Mouse (Mus musculus) midbrain, embryonic 14.5 days (tissue): Measurements from ENCODE around the gene Os9. TPM values are rescaled to one million over a fixed set of nuclear protein-coding genes. Genes with fewer than 3 reads are reported as not detected.

ENCODE experiments used
- ATAC-seq: fragments of 200-750 bp; cut with Nextera tagmentation; 2 replicates; pipeline ENCODE4 v1.8.0; 2017; ENCODE audit warnings: moderate number of reproducible peaks, moderate library complexity; ENCODE audit not compliant: low FRiP score, low TSS enrichment
- DNase-seq: peaks from one replicate; pipeline ENCODE4 v3.0.0-alpha.2; 2015
- H3K27ac ChIP-seq: fragments of 300-500 bp; sonication (generic); replicated peaks from 2 replicates; pipeline ENCODE4 v1.5.1; 2014; ENCODE audit warnings: mild to moderate bottlenecking, low read depth, low read length, moderate library complexity
- H3K27me3 ChIP-seq: fragments of 300-500 bp; sonication (generic); 2 replicates; pipeline ENCODE4 v1.6.1; 2014; ENCODE audit warnings: low read length, control low read depth, mixed read lengths; ENCODE audit not compliant: control insufficient read depth, insufficient read depth
- H3K36me3 ChIP-seq: fragments of 300-500 bp; sonication (generic); 2 replicates; pipeline ENCODE4 v1.6.1; 2014; ENCODE audit warnings: low read length, control low read depth; ENCODE audit not compliant: control insufficient read depth, insufficient read depth
- H3K4me1 ChIP-seq: fragments of 300-500 bp; sonication (generic); 2 replicates; pipeline ENCODE4 v1.6.1; 2014; ENCODE audit warnings: mild to moderate bottlenecking, antibody characterized with exemption, low read length, control low read depth; ENCODE audit not compliant: control insufficient read depth, insufficient read depth
- H3K4me2 ChIP-seq: fragments of 300-500 bp; sonication (generic); 2 replicates; pipeline ENCODE4 v1.6.1; 2014; ENCODE audit warnings: mild to moderate bottlenecking, low read length, moderate library complexity
- H3K4me3 ChIP-seq: fragments of 300-500 bp; sonication (generic); replicated peaks from 2 replicates; pipeline ENCODE4 v1.5.1; 2014; ENCODE audit warnings: low read depth, low read length
- H3K9ac ChIP-seq: fragments of 300-500 bp; sonication (generic); replicated peaks from 2 replicates; pipeline ENCODE4 v1.6.1; 2014; ENCODE audit warnings: mild to moderate bottlenecking, low read length, moderate library complexity
- H3K9me3 ChIP-seq: fragments of 300-500 bp; sonication (generic); 2 replicates; pipeline ENCODE4 v1.6.1; 2016; ENCODE audit warnings: low read length, control low read depth, mixed read lengths; ENCODE audit not compliant: control insufficient read depth
- WGBS: fragments of 180-500 bp; shearing (Covaris S2); extraction: QIAGEN DNeasy Blood & Tissue Kit; methylation state at CpG from one replicate; pipeline ENCODE4 v1.1.7; 2014; 5-methylcytosine and 5-hydroxymethylcytosine counted together
- polyA plus RNA-seq: library from polyadenylated mRNA; unstranded; fragments of >200 nt; fragmentation: Nextera tagmentation; extraction: Ambion mirVana; gene quantifications from 2 replicates; pipeline ENCODE4 v1.2.1, GENCODE M21; 2014

Os9 gene
- polyA plus RNA-seq, 1 experiment from 2014 or later: 82.1 TPM

GRCm38 (mm10) chr10:127070190-127071121 is 50.5 kb downstream of the Os9 start, which contains the start of gene Tspan31:
Tspan31 (minus strand) TSS chr10:127070264.
- H3K27me3 ChIP-seq: no peaks in the 10 kb centered on the region
- peak within 1 kb of the TSS; percentile 95 for H3K4me2 ChIP-seq
- peak within 1 kb of the TSS; percentile 74 for H3K9ac ChIP-seq
- peaks cover 30% of the 10 kb centered on the region for H3K36me3 ChIP-seq
- WGBS: 2% methylated on average over 36 of the region's 36 CpGs
- H3K4me3 ChIP-seq: peak within 1 kb of the TSS; percentile 54
- ATAC-seq (peak; percentile 91), DNase-seq (peak; percentile 97)
- peak within 1 kb of the TSS; percentile 85 for H3K27ac ChIP-seq
- no peaks in the 10 kb centered on the region for H3K9me3 ChIP-seq
- H3K4me1 ChIP-seq: peaks cover 14% of the 10 kb centered on the region

GRCm38 (mm10) chr10:127069281-127070189 is 51.4 kb downstream of the Os9 start:
- Histone ChIP-seq H3K9me3 (no peaks in the 10 kb centered on the region), H3K4me1 (peaks cover 20% of the 10 kb centered on the region), H3K27ac (peak overlapping the region; percentile 85), H3K27me3 (no peaks in the 10 kb centered on the region), H3K4me2 (peak overlapping the region; percentile 95), H3K9ac (peak overlapping the region; percentile 74), H3K4me3 (peak overlapping the region; percentile 54), H3K36me3 (peaks cover 38% of the 10 kb centered on the region)
- ATAC-seq: peak; percentile 82
- peak; percentile 89 for DNase-seq
- 6% methylated on average over 30 of the region's 30 CpGs for WGBS

GRCm38 (mm10) chr10:127068360-127069038 is 52.4 kb downstream of the Os9 start:
- peak overlapping the region; percentile 74 for H3K9ac ChIP-seq
- H3K9me3 ChIP-seq: no peaks in the 10 kb centered on the region
- peak overlapping the region; percentile 54 for H3K4me3 ChIP-seq
- peak overlapping the region; percentile 85 for H3K27ac ChIP-seq
- H3K4me1 ChIP-seq: peaks cover 20% of the 10 kb centered on the region
- WGBS: 81% methylated on average over 9 of the region's 9 CpGs
- ATAC-seq (no peak), DNase-seq (no peak)
- H3K4me2 ChIP-seq: peak overlapping the region; percentile 95
- H3K27me3 ChIP-seq: no peaks in the 10 kb centered on the region
- H3K36me3 ChIP-seq: peaks cover 38% of the 10 kb centered on the region

GRCm38 (mm10) chr10:127066519-127067018 is 54.4 kb downstream of the Os9 start:
- DNase-seq: no peak
- Histone ChIP-seq H3K9ac (no peak overlapping the region), H3K4me3 (peak overlapping the region; percentile 9; the same call in 1 of the 2 replicates), H3K4me1 (peaks cover 31% of the 10 kb centered on the region), H3K4me2 (no peak overlapping the region), H3K27me3 (no peaks in the 10 kb centered on the region), H3K9me3 (no peaks in the 10 kb centered on the region), H3K27ac (no peak overlapping the region), H3K36me3 (peaks cover 38% of the 10 kb centered on the region)
- WGBS: 90% methylated on average over 14 of the region's 14 CpGs
- ATAC-seq: no peak

GRCm38 (mm10) chr10:127065981-127066380 is 55.0 kb downstream of the Os9 start:
- WGBS: 88% methylated on average over 9 of the region's 9 CpGs
- peaks cover 29% of the 10 kb centered on the region for H3K4me1 ChIP-seq
- DNase-seq: no peak
- H3K27ac ChIP-seq: no peak overlapping the region
- no peak overlapping the region for H3K9ac ChIP-seq
- H3K27me3 ChIP-seq: no peaks in the 10 kb centered on the region
- H3K4me3 ChIP-seq: no peak overlapping the region
- peaks cover 38% of the 10 kb centered on the region for H3K36me3 ChIP-seq
- no peaks in the 10 kb centered on the region for H3K9me3 ChIP-seq
- no peak overlapping the region for H3K4me2 ChIP-seq
- no peak for ATAC-seq

DNA sequence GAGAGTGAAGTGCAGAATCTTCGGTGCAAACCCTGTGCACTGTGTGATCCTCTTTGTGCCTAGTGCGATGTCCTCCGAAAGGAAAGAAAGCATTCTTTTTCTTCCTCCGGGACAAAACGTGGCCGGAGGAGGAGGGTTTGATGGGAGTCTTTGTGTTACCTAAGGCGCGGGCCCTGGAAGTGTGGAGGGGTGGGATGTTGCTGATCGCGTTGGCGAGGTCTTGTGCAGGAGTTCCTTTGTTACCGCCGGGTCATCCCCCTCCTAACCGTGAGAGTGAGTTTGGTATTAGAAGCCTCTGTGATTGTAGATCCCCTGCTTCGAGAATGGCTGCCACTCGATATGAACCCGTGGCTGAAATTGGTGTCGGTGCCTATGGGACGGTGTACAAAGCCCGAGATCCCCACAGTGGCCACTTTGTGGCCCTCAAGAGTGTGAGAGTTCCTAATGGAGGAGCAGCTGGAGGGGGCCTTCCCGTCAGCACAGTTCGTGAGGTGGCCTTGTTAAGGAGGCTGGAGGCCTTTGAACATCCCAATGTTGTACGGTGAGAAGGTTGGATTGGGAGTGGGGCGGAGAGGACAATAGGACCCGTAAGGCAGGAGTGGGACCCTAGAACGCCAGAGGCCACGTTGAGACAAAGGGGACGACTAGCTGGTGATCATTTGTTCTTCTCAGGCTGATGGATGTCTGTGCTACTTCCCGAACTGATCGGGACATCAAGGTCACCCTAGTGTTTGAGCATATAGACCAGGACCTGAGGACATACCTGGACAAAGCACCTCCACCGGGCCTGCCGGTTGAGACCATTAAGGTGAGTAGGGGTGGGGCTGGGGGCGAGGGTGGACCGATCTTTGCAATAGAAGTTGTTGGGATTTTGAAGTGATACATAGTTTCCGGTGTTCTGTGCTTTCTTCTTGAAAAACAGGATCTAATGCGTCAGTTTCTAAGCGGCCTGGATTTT is 56.7 kb downstream of the Os9 start:
- H3K4me2 ChIP-seq: peak overlapping the region; percentile 82
- ATAC-seq: peak; percentile 5; the same call in 1 of the 2 replicates
- DNase-seq: peak; percentile 60
- 13% methylated on average over 37 of the region's 37 CpGs for WGBS
- peak overlapping the region; percentile 95 for H3K9ac ChIP-seq
- peak overlapping the region; percentile 78 for H3K4me3 ChIP-seq
- peak overlapping the region; percentile 93 for H3K27ac ChIP-seq
- H3K27me3 ChIP-seq: no peaks in the 10 kb centered on the region
- H3K9me3 ChIP-seq: no peaks in the 10 kb centered on the region
- H3K4me1 ChIP-seq: peaks cover 27% of the 10 kb centered on the region; the same call in 1 of the 2 replicates
- peaks cover 38% of the 10 kb centered on the region for H3K36me3 ChIP-seq

GRCm38 (mm10) chr10:127063239-127063872 is 57.6 kb downstream of the Os9 start, which contains the start of gene Cdk4:
Cdk4 (plus strand) TSS chr10:127063534.
- under 1% methylated on average over 46 of the region's 46 CpGs for WGBS
- Histone ChIP-seq H3K4me2 (peak within 1 kb of the TSS; percentile 82), H3K4me1 (peaks cover 27% of the 10 kb centered on the region; the same call in 1 of the 2 replicates), H3K9ac (peak within 1 kb of the TSS; percentile 95), H3K9me3 (no peaks in the 10 kb centered on the region), H3K27ac (peak within 1 kb of the TSS; percentile 93), H3K27me3 (no peaks in the 10 kb centered on the region), H3K4me3 (peak within 1 kb of the TSS; percentile 78), H3K36me3 (peaks cover 37% of the 10 kb centered on the region)
- ATAC-seq (peak; percentile 91), DNase-seq (peak; percentile 99)
